Mouse (Mus musculus): ENCODE measurements around the gene Cacnb2.

The Cacnb2 gene

DNA sequence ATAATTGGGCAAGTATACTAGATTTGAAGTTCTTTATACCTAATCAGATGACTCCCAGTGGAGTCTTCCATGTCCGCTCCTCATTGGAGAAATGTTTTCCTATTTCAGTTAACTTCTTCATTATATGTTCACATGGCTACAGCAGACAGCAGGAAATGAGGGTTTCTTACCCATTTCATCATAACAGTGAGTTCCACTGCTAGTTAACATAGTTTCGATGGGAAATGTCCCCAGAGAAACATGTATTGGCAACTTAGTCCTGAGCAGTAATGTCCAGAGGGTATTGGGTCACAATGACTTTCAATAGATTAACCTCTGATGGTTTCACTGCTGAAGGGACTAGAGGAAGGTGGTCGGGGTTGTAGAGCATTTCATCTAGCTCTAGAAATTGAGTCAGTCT, 110.2 kb downstream of the Cacnb2 start:
- no peak for TF ChIP-seq GATA4 (IDR thresholded peaks at IDR 0.05; ENCODE audit: insufficient replicate concordance, low read length)

DNA sequence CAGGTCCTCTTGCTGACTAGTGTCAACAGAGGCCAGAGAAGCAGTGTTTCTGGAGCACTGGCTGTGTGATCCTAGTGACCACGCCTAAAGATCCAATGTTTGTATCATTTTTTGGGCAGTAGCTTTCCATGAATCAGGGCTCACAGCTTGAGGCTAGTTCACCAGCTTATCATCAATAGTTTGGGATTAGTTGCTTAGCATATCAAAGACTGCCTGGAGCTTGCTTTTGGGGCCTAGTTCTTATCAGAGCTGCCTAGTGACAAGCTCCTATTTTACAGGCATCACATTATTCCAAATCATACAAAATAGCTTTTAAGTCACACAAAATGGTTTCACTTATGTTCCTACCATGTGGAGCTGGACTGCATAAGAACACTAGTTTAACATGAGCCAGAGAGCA, 113.8 kb downstream of the Cacnb2 start:
- TF ChIP-seq GATA4 (IDR thresholded peaks at IDR 0.05; ENCODE audit: insufficient replicate concordance, low read length) = no peak

DNA sequence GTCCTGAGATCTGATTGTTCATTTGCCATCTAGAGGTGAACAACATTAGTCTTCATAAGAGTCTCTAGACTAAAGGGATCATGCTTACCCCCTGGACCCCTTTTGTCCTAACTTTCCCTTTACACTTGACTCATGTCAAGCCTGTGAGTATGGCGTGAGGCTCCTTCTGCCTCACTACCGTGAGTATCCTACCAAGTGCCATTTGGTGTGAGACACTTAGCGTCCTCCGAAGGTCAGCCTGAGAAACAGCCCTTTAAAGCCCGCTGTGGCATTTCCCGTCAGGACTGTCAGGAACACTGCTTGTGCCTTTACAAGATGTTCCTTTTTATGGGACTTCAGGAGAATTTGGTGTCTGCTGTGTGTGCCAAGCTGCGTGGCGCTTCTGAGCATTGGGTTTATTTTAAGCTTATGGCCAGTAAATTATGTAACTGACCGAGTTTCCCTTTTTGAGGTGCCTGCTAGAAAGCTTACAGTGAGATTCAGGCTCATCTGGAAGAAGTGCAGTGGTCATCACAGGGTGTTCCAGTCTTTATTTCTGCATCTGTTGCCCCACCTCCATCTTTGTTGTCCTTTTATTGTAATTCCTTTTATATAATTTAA, 116.3 kb downstream of the Cacnb2 start:
- no peak for TF ChIP-seq GATA4 (IDR thresholded peaks at IDR 0.05; ENCODE audit: insufficient replicate concordance, low read length)

DNA sequence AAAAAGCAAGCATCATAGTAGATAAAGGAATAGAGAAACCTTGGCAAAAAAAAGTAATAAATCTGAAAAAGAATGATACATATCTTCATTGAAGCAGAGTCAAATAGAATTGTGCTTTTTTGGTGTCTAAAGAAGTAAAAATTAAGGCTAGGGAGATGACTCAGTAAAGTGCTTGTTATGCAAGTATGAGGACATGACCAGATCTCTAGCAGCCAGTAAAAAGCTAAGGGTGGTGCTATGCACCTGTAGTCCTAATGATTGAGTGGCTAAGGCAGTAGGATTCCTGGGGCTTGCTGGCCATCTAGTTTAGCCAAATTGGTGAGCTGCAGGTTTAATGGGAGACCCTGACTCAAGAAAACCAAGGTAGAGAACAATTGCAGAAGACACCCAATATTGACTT, 122.5 kb downstream of the Cacnb2 start:
- no peak for TF ChIP-seq GATA4 (IDR thresholded peaks at IDR 0.05; ENCODE audit: insufficient replicate concordance, low read length)

DNA sequence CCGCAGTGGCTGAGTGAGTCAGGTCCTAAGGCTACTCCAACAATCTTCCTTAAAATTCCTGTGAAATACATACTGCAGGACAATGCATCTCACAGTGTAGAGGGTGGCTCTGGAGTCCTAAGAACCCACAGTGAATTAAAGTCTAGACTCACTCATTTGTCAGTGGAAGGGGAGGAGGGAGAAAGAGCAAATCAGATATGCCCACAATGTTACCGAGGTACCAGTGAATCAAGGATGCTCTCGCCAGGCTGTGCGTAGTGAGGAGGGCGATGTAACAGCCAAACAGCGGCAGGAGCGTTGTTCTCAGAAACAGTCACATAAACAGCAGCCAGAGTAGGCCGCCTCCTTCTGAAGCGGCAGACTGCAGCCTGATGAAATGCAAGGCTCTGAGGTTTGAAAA, 136.0 kb downstream of the Cacnb2 start:
- TF ChIP-seq GATA4 (IDR thresholded peaks at IDR 0.05; ENCODE audit: insufficient replicate concordance, low read length) = no peak

DNA sequence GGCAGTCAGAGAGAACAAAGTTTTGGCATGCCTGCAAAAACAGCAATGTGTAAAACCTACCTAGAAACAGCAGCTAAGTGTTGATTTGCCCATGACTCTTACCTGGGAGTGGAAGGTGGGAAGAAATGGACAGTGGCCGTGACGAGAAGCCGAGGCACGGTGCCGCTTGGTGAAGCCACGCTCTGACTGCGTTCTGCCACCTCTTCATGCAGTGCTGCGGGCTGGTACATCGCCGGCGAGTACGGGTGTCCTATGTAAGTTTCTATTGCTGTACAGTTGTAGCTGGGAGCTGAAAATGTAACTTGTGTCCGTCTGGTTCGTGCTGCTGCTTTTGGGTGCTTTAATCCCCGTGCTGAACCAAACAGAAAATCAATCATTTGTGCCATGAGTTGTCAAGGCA, 136.6 kb downstream of the Cacnb2 start:
- TF ChIP-seq GATA4 (IDR thresholded peaks at IDR 0.05; ENCODE audit: insufficient replicate concordance, low read length) = no peak

DNA sequence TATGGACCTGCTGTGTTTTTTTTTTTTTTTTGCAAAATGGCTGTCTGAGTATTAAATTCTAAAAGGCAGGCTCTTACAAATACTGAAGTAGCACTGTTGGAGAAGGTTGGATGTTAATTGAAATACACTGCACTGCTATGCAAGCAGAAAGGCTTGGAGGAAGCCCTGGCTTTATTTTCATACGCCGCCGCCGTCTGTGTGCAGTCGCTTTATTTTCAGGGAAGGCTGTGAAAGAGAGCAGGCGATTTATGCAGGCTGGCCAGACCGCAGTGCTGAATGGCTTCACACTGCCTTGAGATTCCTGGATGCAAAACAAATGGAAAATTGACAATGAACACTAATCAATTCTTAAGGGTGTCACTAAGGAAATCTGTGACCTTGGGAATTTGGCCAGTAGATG, 137.5 kb downstream of the Cacnb2 start:
- TF ChIP-seq GATA4 (IDR thresholded peaks at IDR 0.05; ENCODE audit: insufficient replicate concordance, low read length) = no peak

DNA sequence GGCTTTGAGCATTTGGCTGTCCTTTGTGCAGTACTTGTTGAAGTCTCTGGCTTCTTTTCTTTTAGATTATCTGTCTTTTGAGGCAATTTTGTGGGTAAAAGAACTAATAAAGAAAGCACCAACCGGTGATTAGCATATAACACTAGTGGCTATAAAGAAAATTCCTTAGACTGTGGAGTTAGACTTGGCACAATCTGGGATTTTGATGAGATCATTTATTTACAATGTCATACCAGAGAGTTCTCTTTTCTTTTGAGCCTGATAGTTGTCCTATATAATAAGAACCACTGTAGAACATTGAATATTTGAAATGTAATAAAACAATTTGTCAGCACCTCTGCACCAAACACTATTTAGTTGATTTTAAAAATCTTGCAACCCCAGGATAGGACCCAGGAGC, 141.9 kb downstream of the Cacnb2 start:
- TF ChIP-seq GATA4 (IDR thresholded peaks at IDR 0.05; ENCODE audit: insufficient replicate concordance, low read length) = no peak

DNA sequence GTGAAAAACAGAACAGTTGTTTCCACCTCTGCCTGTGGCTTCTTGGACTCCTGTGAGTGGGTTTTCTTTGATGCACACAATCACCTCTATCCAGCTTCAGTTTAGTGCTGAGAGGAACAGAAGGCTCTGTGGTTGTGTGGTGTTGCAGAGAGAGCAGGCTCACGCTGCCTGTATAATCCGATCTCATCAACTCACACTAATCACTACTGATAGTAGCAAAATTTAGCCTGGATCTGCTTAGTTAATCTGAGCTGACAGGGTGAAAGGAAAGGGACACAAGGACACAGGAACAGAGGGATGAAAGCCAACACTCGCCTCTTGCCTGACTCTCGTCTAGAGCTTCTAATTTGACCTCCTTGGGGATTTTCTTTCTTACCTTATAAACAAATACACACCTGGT, 160.0 kb downstream of the Cacnb2 start:
- no peak for TF ChIP-seq GATA4 (IDR thresholded peaks at IDR 0.05; ENCODE audit: insufficient replicate concordance, low read length)

DNA sequence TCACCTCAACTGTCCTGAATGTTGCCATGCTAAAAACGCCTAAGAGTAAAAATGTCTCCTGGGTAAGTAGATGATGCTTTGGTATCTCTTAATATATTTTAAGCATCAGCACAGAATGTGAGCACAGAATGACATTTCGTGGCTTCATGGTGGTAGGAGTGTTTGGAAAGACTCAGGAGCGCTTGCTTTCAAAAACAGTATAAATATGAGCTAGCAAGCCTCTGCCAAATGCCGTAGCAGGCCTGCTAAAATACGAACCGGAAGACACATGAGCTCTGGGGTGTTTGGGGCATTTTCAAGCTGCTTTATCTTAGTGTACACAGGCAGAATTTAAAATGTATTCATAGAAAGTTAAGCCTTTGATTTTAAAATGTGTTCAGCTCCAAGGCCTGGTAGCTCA, 161.0 kb downstream of the Cacnb2 start:
- no peak for TF ChIP-seq GATA4 (IDR thresholded peaks at IDR 0.05; ENCODE audit: insufficient replicate concordance, low read length)

DNA sequence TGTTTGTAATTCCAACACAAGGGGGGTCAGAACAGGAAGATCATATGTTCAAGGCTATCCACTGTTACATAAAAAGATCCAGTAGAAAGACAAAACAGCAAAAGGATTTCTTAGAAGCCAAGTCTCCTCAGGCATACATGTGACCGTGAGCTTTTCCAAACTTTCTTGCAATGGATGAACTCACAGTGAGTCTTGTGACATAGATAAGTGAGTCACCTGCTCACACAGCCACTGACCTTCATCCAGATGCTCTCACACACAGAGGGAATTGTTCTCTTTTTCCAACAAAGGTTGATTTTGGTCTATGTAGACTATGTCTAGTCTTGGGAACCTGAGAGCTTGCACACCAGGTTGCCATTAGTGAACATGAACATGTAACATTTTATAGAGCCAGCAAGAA, 166.6 kb downstream of the Cacnb2 start:
- no peak for TF ChIP-seq GATA4 (IDR thresholded peaks at IDR 0.05; ENCODE audit: insufficient replicate concordance, low read length)

DNA sequence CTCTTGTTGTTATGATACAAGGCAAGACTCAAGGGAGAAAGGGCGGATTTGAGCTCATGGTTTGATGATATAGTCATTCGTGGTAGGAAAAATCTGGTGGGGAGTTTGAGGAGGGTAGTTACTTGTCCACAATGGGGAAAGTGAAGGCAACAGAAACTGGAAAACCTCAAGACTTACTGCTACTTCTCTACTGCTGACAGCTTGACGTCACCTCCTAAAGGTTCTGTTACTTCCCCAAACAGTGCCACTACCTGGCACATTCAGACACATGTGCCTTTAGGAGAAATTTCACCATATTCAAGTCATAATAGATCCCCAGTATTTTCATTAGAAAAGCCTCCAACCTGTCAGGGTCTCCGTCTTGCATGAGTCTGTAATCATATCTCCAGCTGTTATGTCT, 167.7 kb downstream of the Cacnb2 start:
- TF ChIP-seq GATA4 (IDR thresholded peaks at IDR 0.05; ENCODE audit: insufficient replicate concordance, low read length) = no peak

DNA sequence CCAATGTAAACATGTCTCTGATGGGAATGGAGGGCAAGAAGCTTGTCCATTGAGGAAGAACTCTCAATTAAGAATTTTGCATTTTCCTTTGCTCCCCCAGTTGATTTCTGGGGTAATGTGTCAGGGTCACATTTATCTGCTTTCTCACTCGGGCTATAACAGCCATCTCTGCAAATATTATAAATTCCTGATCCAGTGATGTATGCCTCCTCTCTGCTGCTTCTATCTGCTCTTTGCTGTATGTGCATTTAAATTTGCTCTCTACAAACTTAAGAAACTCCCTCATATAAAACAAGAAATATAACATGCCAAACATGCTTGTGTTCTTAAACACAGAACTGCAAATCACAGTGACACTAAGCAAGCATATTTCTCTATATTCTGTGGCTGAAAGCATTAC, 171.5 kb downstream of the Cacnb2 start:
- no peak for TF ChIP-seq GATA4 (IDR thresholded peaks at IDR 0.05; ENCODE audit: insufficient replicate concordance, low read length)

DNA sequence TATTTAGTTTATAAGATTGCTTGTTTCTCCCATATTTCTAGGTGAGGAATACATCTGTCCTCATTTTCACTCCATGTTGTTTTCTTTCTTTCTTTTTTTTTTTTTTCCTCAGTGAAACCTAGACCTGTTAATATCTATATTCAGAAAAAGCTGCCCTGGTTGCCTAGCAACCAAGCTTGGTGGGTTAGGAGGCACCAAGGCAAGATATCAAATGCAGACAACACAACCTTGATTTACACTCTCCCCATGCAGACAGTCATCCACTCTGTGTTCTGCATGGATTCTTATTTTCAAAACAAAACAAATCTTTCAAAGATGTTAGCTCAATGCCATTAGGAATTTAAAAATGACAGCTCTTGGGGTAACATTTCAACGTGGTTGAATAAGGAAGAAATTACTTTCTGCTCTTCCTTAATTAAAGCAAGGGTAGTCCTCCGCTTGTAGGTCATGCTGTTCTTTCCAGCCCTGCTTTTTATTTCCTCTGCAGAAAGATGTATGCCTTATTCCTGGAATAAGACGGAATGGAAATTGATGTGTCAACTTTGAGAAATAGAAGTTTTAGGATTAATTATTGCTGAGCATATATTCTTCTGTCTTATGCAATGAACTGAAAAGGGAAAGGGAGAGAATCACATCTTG, 172.1 kb downstream of the Cacnb2 start:
- no peak for TF ChIP-seq GATA4 (IDR thresholded peaks at IDR 0.05; ENCODE audit: insufficient replicate concordance, low read length)

DNA sequence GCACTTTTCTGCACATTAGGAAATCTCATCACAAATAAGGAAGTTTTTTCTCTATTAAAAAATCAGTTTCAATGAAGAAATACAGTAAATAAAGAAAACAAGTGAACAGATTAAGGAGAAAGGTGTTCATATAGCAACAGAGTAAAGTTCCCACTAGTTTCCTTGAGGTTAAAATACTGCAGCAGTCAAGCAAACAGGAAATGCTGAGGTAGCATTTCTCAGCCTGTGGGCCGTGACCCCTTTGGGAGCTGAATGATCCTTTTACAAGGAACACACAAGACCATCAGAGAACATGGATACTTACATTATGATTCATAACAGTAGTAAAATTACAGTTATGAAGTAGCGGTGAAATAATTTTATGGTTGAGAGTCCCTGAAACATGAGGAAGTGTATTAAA, 185.1 kb downstream of the Cacnb2 start:
- no peak for TF ChIP-seq GATA4 (IDR thresholded peaks at IDR 0.05; ENCODE audit: insufficient replicate concordance, low read length)

DNA sequence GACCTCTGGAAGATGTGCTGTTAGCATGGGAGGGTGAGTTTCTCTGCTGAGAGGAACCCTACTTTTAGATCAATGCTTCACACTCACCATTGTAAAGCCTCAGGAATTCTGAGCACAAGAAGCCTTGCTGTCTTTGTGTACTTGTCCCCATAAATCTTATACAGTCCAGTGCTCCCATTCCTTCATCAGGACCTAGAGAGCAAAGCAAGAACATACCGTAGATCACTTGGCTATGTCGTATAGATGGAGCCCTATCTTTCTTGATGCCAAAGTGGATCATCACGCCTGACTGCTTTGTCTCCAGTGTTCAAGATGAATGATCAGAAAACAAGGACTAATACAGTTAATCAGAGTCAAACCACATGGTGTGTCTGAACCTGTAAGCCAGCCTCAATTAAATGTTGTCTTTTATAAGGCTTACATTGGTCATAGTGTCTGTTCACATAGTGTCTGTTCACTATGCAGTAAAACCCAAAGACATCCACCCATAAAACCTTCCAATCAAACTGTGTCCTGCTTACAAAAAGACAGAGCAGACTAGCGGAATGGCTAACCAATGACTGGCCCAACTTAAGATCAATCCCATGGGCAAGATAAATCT, 198.7 kb downstream of the Cacnb2 start:
- TF ChIP-seq GATA4 (IDR thresholded peaks at IDR 0.05; ENCODE audit: insufficient replicate concordance, low read length) = no peak
